Mouse (Mus musculus): ENCODE measurements around the gene Hsf4. TPM values are rescaled to one million over a fixed set of nuclear protein-coding genes. Genes with fewer than 3 reads are reported as not detected.

Hsf4 gene
- polyA plus RNA-seq, 1 experiment from 2014 or later, result 0.79 TPM

GRCm38 (mm10) chr8:105257318-105258114 lies 12.1 kb upstream of the Hsf4 start:
- Histone ChIP-seq H3K36me3 (replicated peaks; ENCODE audit: control insufficient read depth, insufficient read depth) (peaks cover 10% of the 10 kb centered on the region), H3K4me2 (replicated peaks) (no peak overlapping the region), H3K9me3 (ENCODE audit: control insufficient read depth, low read length) (no peaks in the 10 kb centered on the region), H3K9ac (no peak overlapping the region), H3K27me3 (ENCODE audit: control insufficient read depth, insufficient read depth, low read length) (peaks cover 73% of the 10 kb centered on the region), H3K27ac (no peak overlapping the region), H3K4me3 (replicated peaks; ENCODE audit: low read length) (no peak overlapping the region), H3K4me1 (replicated peaks; ENCODE audit: control insufficient read depth, insufficient read depth, low read length) (peaks cover 16% of the 10 kb centered on the region; the same call in 1 of the 2 replicates)
- 73% methylated on average over 7 of the region's 7 CpGs for WGBS
- ATAC-seq (ENCODE audit: low FRiP score), result no peak
- no peak for DNase-seq (ENCODE audit: low spot score)

DNA sequence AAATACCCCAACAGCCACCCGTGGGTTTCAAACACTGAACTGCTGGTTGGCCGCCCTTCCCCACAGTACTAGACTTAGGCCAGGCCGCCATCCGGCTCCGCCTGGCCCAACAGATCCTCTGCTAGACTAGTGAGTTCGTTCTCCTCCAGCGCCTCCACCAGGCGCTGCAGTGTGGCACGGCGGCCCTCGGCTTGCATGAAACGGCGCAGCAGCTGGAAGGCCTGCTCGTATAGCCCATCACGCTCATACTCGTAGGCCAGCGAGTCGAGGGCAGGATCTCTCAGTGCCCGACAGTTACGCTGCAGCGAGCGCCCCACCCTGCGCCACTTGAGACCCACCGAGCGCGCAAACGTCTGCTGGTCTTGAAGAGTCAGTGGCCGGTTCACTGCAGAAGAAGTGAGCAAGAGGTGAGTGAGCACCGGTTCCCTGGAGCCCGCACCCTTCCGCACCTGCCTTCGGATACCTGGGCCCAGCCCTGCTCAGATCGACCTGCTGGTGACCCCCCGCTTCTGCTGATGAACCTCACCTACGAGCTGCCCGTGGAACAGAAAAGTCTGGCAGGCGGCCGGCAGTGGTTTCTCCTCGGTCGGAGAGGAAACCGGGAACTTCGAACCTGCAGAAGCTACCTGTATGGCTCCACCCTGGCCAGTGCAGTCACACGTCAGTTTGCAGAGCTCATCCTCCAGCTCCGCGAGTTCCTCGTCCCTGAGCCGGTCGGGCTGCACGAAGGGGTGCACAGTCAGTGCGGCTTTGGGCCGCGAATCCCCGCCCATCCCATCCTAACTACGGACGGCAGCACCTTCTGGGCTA lies 10.5 kb upstream of the Hsf4 start:
- H3K4me3 ChIP-seq (replicated peaks; ENCODE audit: low read length), result peak overlapping the region; percentile 32
- no peak for DNase-seq (ENCODE audit: low spot score)
- peak overlapping the region; percentile 68 for H3K4me2 ChIP-seq (replicated peaks)
- under 1% methylated on average over 55 of the region's 55 CpGs for WGBS
- no peaks in the 10 kb centered on the region for H3K36me3 ChIP-seq (replicated peaks; ENCODE audit: control insufficient read depth, insufficient read depth)
- H3K27ac ChIP-seq, result no peak overlapping the region
- no peaks in the 10 kb centered on the region for H3K9me3 ChIP-seq (ENCODE audit: control insufficient read depth, low read length)
- peaks cover 87% of the 10 kb centered on the region for H3K27me3 ChIP-seq (ENCODE audit: control insufficient read depth, insufficient read depth, low read length)
- H3K4me1 ChIP-seq (replicated peaks; ENCODE audit: control insufficient read depth, insufficient read depth, low read length), result peaks cover 16% of the 10 kb centered on the region; the same call in 1 of the 2 replicates
- H3K9ac ChIP-seq, result no peak overlapping the region
- ATAC-seq (ENCODE audit: low FRiP score), result peak; percentile 29

- WGBS, result 3% methylated on average over 30 of the region's 30 CpGs
- peaks cover 90% of the 10 kb centered on the region for H3K27me3 ChIP-seq (ENCODE audit: control insufficient read depth, insufficient read depth, low read length)
Measured at GRCm38 (mm10) chr8:105259721-105260320, 9.8 kb upstream of the Hsf4 start.

DNA sequence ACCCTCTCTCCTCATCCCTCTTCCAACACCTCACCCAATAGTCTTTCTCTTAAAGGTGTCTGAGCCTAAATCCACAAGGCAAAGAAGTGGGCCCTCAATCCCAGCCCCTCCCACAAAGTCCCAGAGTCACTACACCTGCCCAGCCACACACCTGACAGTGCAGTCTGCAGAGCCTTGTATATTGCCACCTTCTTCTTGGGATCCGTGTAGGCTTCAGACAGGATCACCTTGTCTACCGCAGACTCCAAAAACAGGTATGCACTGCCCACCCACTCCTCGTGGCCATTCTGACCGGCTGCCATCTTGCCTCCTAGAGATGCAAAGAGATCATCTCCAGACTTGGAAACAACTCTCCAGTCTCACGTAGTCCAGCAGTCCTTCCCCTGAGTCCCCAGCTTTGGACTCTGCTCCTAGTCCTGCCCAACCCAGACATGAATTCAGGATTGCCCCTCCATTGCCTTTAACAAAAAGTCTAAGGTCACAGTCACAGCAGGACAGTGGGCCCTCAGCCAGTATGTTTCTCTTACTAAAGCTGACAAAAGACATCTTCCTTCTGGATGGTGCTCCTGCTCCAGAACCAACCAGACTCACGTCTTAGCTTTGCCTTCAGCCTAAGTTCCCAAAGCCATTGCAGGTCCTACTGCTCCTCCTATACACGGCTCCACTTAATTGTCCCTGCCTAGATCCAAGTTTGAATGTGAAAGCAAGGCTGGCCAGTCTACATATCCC lies 9.1 kb upstream of the Hsf4 start:
- ATAC-seq (ENCODE audit: low FRiP score) (no peak), DNase-seq (ENCODE audit: low spot score) (no peak)
- no peak overlapping the region for H3K9ac ChIP-seq
- H3K36me3 ChIP-seq (replicated peaks; ENCODE audit: control insufficient read depth, insufficient read depth), result no peaks in the 10 kb centered on the region
- H3K27me3 ChIP-seq (ENCODE audit: control insufficient read depth, insufficient read depth, low read length), result peaks cover 90% of the 10 kb centered on the region
- H3K9me3 ChIP-seq (ENCODE audit: control insufficient read depth, low read length), result no peaks in the 10 kb centered on the region
- H3K4me3 ChIP-seq (replicated peaks; ENCODE audit: low read length), result no peak overlapping the region
- WGBS, result 52% methylated on average over 7 of the region's 7 CpGs
- H3K4me2 ChIP-seq (replicated peaks), result no peak overlapping the region
- H3K27ac ChIP-seq, result no peak overlapping the region
- peaks cover 11% of the 10 kb centered on the region; the same call in 1 of the 2 replicates for H3K4me1 ChIP-seq (replicated peaks; ENCODE audit: control insufficient read depth, insufficient read depth, low read length)

More at GRCm38 (mm10) chr8:105259721-105260320, 9.8 kb upstream of the Hsf4 start:
- Histone ChIP-seq H3K27ac (no peak overlapping the region), H3K9me3 (ENCODE audit: control insufficient read depth, low read length) (no peaks in the 10 kb centered on the region), H3K4me1 (replicated peaks; ENCODE audit: control insufficient read depth, insufficient read depth, low read length) (peaks cover 15% of the 10 kb centered on the region; the same call in 1 of the 2 replicates), H3K9ac (no peak overlapping the region), H3K36me3 (replicated peaks; ENCODE audit: control insufficient read depth, insufficient read depth) (no peaks in the 10 kb centered on the region), H3K4me3 (replicated peaks; ENCODE audit: low read length) (peak overlapping the region; percentile 32), H3K4me2 (replicated peaks) (peak overlapping the region; percentile 68)
- ATAC-seq (ENCODE audit: low FRiP score) (peak; percentile 64), DNase-seq (ENCODE audit: low spot score) (peak; percentile 83)

GRCm38 (mm10) chr8:105261326-105261980 lies 8.1 kb upstream of the Hsf4 start:
- H3K27me3 ChIP-seq (ENCODE audit: control insufficient read depth, insufficient read depth, low read length), result peaks cover 90% of the 10 kb centered on the region
- no peak overlapping the region for H3K27ac ChIP-seq
- H3K4me3 ChIP-seq (replicated peaks; ENCODE audit: low read length), result no peak overlapping the region
- WGBS, result 85% methylated on average over 12 of the region's 12 CpGs
- no peaks in the 10 kb centered on the region for H3K9me3 ChIP-seq (ENCODE audit: control insufficient read depth, low read length)
- no peaks in the 10 kb centered on the region for H3K36me3 ChIP-seq (replicated peaks; ENCODE audit: control insufficient read depth, insufficient read depth)
- H3K4me1 ChIP-seq (replicated peaks; ENCODE audit: control insufficient read depth, insufficient read depth, low read length), result peaks cover 11% of the 10 kb centered on the region; the same call in 1 of the 2 replicates
- ATAC-seq (ENCODE audit: low FRiP score), result no peak
- DNase-seq (ENCODE audit: low spot score), result no peak
- H3K9ac ChIP-seq, result no peak overlapping the region
- no peak overlapping the region for H3K4me2 ChIP-seq (replicated peaks)

GRCm38 (mm10) chr8:105263244-105263912 lies 6.2 kb upstream of the Hsf4 start:
- no peak for ATAC-seq (ENCODE audit: low FRiP score)
- no peaks in the 10 kb centered on the region for H3K9me3 ChIP-seq (ENCODE audit: control insufficient read depth, low read length)
- H3K27me3 ChIP-seq (ENCODE audit: control insufficient read depth, insufficient read depth, low read length), result peaks cover 92% of the 10 kb centered on the region
- WGBS, result 40% methylated on average over 16 of the region's 16 CpGs
- no peaks in the 10 kb centered on the region for H3K36me3 ChIP-seq (replicated peaks; ENCODE audit: control insufficient read depth, insufficient read depth)
- DNase-seq (ENCODE audit: low spot score), result no peak
- 0 out of 2 replicates have a peak overlapping the region, but pooled peaks have one; percentile 58 for H3K9ac ChIP-seq
- H3K4me1 ChIP-seq (replicated peaks; ENCODE audit: control insufficient read depth, insufficient read depth, low read length), result peaks cover 18% of the 10 kb centered on the region; the same call in 1 of the 2 replicates
- peak overlapping the region; percentile 76; the same call in 1 of the 2 replicates for H3K4me2 ChIP-seq (replicated peaks)
- H3K4me3 ChIP-seq (replicated peaks; ENCODE audit: low read length), result 0 out of 2 replicates have a peak overlapping the region, but pooled peaks have one; percentile 42
- H3K27ac ChIP-seq, result no peak overlapping the region

DNA sequence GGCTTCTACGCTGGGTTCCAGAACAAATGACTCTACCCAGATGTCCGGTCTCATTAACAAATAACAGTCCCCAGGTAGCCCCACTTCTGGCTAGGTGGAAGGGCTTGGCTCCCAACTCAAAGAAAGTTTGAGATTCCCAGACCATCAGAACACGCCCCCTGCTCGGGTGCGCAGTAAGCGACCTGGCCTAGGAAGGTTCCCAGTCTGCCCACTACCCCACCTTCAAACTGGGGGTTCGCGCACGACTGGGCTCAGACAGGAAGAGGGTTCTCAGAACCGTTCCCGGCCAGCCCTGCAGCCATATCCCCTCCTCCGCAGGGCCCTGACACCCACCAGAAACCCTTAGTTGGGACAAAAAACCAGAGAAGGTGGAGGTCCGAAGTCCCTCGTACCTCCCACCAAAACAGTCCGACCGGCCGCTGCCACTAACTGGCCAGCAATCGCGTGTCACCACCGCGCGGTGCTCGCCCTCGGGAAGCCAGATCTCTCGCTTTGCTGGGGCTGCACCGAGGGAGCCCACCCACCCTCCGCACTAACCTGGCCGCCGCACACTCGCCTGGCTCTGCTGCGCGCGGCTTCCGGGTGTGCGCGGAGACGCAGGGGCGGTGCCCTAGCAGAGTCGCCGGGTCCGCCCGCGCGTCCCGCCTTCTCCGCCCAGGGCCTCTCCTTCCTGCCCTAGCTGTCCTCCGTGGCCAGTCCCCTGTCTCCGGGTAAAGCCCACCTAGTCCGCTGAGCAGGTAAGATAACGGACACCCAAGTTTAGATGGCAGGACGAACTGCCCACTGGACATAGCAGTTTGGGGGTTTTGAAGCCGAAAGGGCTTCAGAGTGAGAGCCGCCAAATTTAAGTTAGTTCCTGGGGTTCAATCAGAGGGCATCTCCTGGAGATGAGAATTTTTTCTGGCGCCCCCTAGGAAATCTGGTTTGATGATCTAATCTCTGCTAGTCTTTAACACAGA lies 5.3 kb upstream of the Hsf4 start, which contains the start of the genes Tradd and Fbxl8:
Gene Tradd (minus strand): TSS at position 586 of the 959 bp plus-strand sequence.
Gene Fbxl8 (plus strand): TSS at position 625 of the 959 bp plus-strand sequence.
- H3K4me2 ChIP-seq (replicated peaks), result peak within 1 kb of the TSS; percentile 76
- 2% methylated on average over 53 of the region's 54 CpGs for WGBS
- H3K4me1 ChIP-seq (replicated peaks; ENCODE audit: control insufficient read depth, insufficient read depth, low read length), result peaks cover 13% of the 10 kb centered on the region
- no peaks in the 10 kb centered on the region for H3K36me3 ChIP-seq (replicated peaks; ENCODE audit: control insufficient read depth, insufficient read depth)
- H3K9me3 ChIP-seq (ENCODE audit: control insufficient read depth, low read length), result no peaks in the 10 kb centered on the region
- ATAC-seq (ENCODE audit: low FRiP score) (no peak), DNase-seq (ENCODE audit: low spot score) (no peak)
- peak within 1 kb of the TSS; percentile 58 for H3K9ac ChIP-seq
- H3K27me3 ChIP-seq (ENCODE audit: control insufficient read depth, insufficient read depth, low read length), result peaks cover 87% of the 10 kb centered on the region
- no peak within 1 kb of the TSS for H3K27ac ChIP-seq
- H3K4me3 ChIP-seq (replicated peaks; ENCODE audit: low read length), result peak within 1 kb of the TSS; percentile 42
